Mouse (Mus musculus): ENCODE results near the gene Map3k19. TPM values are rescaled to one million over a fixed set of nuclear protein-coding genes. Genes with fewer than 3 reads are reported as not detected.

Map3k19 gene
- polyA plus RNA-seq, 1 experiment from 2014 or later: 0.66 TPM

DNA sequence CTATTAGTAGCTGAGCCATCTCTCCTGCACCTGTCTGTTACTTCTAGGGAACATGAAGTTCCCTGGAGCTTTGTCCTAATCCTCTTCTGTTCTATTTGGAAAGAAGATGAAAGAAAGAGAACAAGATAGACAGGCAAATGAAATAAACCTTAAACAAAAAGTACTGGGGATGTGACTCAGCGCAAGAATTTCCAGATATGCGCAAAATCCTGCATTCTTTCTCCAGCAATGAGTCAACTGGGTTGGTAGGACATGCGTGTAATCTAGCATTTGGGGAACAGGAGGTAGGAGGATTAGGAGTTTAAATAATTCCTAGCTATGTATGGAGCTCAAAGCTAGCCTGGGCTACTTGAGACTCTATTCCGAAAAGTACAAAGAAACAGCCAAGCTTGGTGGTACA is 5.7 kb upstream of the Map3k19 start:
- no peak for DNase-seq (ENCODE audit: low spot score)
- TF ChIP-seq EP300 (IDR thresholded peaks at IDR 0.05) (no peak), CTCF (IDR thresholded peaks at IDR 0.05) (no peak)
- H3K9ac ChIP-seq (replicated peaks; ENCODE audit: low read depth): no peak overlapping the region
- ATAC-seq: no peak
- H3K36me3 ChIP-seq (ENCODE audit: insufficient read depth, low read length): no peaks in the 10 kb centered on the region
- no peak overlapping the region for H3K4me2 ChIP-seq (replicated peaks; ENCODE audit: low read depth, low read length)
- H3K27ac ChIP-seq (ENCODE audit: low read length): no peak overlapping the region
- no peaks in the 10 kb centered on the region for H3K9me3 ChIP-seq (ENCODE audit: low read length)
- H3K4me3 ChIP-seq (ENCODE audit: low read depth, low read length): no peak overlapping the region
- WGBS: 92% methylated on average over 4 of the region's 4 CpGs
- no peaks in the 10 kb centered on the region for H3K4me1 ChIP-seq (ENCODE audit: insufficient read depth, low read depth, low read length)
- no peaks in the 10 kb centered on the region for H3K27me3 ChIP-seq (replicated peaks; ENCODE audit: insufficient read depth, low read length)

DNA sequence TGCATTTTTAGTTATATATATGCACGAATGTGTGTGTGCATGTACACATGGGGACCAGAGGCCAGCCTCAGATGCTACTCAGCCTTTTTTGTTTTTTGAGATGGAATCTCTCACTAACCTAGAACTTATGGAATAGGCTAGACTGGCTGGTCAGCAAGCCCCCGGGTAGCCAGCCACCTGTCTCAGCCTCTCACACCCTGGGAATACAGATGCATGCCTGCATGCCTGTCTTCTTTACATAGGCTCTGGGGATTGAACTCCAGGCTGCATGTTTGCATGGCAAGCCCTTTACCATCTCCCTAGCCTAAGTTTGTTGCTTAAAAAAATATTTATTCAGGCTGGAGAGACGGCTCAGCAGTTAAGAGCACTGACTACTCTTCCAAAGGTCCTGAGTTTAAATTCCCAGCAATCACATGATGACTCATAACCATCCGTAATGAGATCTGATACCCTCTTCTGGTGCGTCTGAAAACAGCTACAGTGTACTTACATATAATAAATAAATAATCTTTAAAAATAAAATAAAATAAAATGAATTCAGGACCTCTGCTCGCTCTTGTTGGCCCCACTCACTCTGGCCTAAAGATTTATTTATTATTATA is 5.1 kb upstream of the Map3k19 start:
- WGBS: 55% methylated on average over 6 of the region's 6 CpGs
- Histone ChIP-seq H3K4me3 (ENCODE audit: low read depth, low read length) (no peak overlapping the region), H3K27ac (ENCODE audit: low read length) (no peak overlapping the region), H3K4me1 (ENCODE audit: insufficient read depth, low read depth, low read length) (no peaks in the 10 kb centered on the region), H3K36me3 (ENCODE audit: insufficient read depth, low read length) (no peaks in the 10 kb centered on the region), H3K27me3 (replicated peaks; ENCODE audit: insufficient read depth, low read length) (no peaks in the 10 kb centered on the region), H3K9ac (replicated peaks; ENCODE audit: low read depth) (no peak overlapping the region), H3K4me2 (replicated peaks; ENCODE audit: low read depth, low read length) (no peak overlapping the region), H3K9me3 (ENCODE audit: low read length) (no peaks in the 10 kb centered on the region)
- no peak for DNase-seq (ENCODE audit: low spot score)
- ATAC-seq: no peak
- TF ChIP-seq CTCF (IDR thresholded peaks at IDR 0.05): no peak
- no peak for TF ChIP-seq EP300 (IDR thresholded peaks at IDR 0.05)

DNA sequence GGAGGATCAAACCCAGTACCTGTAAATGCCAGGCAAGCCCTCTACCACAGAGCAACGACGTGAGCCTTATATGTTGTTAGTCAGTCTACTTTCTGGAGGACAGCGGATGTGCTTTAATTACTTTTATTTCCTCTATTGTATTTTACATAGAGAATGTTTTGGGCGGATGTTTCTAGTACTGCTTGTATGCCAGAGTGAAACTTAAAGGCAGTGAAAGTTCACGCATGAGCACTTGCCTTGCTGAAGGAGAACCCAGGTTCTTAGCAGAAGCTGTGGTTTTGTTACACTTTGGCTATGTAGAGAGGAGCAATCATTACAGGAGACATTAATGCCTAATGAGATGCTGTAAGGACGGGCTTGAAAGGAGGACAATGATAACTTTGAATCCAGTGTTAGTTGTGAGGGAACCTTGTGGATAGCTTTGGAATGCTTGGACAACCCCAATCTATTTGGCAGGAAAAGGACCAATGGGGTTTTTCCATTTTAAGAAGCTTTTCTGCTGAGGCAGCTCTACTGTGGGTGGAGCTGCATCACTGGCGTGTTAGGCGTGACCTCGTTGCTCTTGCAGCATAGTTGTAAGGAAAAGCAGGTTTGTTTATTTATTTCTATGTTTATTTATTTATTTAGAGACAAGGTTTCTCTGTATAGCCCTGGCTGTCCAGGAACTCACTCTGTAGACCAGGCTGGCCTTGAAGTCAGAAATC is 4.3 kb upstream of the Map3k19 start:
- 80% methylated on average over 9 of the region's 9 CpGs for WGBS
- H3K27ac ChIP-seq (ENCODE audit: low read length): no peak overlapping the region
- H3K4me2 ChIP-seq (replicated peaks; ENCODE audit: low read depth, low read length): no peak overlapping the region
- no peaks in the 10 kb centered on the region for H3K36me3 ChIP-seq (ENCODE audit: insufficient read depth, low read length)
- no peak for DNase-seq (ENCODE audit: low spot score)
- H3K9me3 ChIP-seq (ENCODE audit: low read length): no peaks in the 10 kb centered on the region
- H3K27me3 ChIP-seq (replicated peaks; ENCODE audit: insufficient read depth, low read length): no peaks in the 10 kb centered on the region
- H3K4me3 ChIP-seq (ENCODE audit: low read depth, low read length): no peak overlapping the region
- ATAC-seq: no peak
- no peaks in the 10 kb centered on the region for H3K4me1 ChIP-seq (ENCODE audit: insufficient read depth, low read depth, low read length)
- no peak overlapping the region for H3K9ac ChIP-seq (replicated peaks; ENCODE audit: low read depth)
- TF ChIP-seq CTCF (IDR thresholded peaks at IDR 0.05): no peak
- no peak for TF ChIP-seq EP300 (IDR thresholded peaks at IDR 0.05)

DNA sequence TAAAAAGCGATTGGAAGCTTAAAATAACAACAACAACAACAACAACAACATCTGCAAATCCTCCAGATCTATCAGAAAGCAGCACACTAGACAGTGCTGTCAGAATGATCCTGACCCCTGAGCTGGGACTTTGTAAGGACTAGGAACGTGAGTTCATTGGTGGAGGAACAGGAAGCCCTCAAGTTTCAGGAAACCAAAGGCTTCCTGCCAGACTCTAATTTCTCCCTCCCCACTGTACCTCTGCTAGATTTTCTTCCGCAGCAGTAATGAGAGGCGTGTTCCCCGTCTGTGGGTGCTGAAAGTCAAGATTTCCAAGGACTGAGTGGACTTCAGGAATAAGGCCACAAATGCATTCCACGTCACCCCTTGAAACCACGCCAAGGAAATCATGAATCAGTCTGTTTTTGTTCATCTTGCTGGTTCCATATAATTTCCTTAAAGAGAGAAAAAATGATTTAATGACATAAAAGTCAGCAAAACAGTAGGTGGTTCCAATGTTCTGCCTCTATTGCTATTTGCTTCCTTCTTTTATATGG is 4.7 kb downstream of the Map3k19 start:
- no peak overlapping the region for H3K27ac ChIP-seq (ENCODE audit: low read length)
- H3K4me3 ChIP-seq (ENCODE audit: low read depth, low read length): no peak overlapping the region
- TF ChIP-seq EP300 (IDR thresholded peaks at IDR 0.05): no peak
- TF ChIP-seq CTCF (IDR thresholded peaks at IDR 0.05): no peak
- H3K9ac ChIP-seq (replicated peaks; ENCODE audit: low read depth): no peak overlapping the region
- no peak for DNase-seq (ENCODE audit: low spot score)
- no peaks in the 10 kb centered on the region for H3K36me3 ChIP-seq (ENCODE audit: insufficient read depth, low read length)
- no peak for ATAC-seq
- WGBS: 57% methylated on average over 7 of the region's 7 CpGs
- no peaks in the 10 kb centered on the region for H3K4me1 ChIP-seq (ENCODE audit: insufficient read depth, low read depth, low read length)
- peaks cover 4% of the 10 kb centered on the region; the same call in 1 of the 2 replicates for H3K9me3 ChIP-seq (ENCODE audit: low read length)
- no peaks in the 10 kb centered on the region for H3K27me3 ChIP-seq (replicated peaks; ENCODE audit: insufficient read depth, low read length)
- no peak overlapping the region for H3K4me2 ChIP-seq (replicated peaks; ENCODE audit: low read depth, low read length)

DNA sequence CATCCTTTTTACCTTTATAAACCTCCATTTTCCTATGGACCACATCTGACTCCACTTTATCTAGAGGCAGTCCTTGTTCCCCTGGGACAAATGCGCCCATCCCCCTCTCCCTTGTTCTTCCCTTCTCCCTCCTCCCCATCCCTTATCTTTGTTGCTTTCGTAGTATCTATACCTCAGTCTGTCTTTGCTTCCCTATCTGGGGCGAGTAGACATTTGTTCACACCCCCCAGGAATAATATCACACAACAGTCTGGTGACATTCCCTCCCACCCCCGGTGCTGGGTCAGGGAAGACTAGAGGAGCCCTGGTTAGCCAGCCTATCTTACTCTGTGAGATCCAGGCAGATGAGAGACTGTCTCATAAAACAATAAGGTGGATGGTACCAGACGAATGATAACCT is 9.4 kb downstream of the Map3k19 start:
- no peaks in the 10 kb centered on the region for H3K9me3 ChIP-seq (ENCODE audit: low read length)
- no peaks in the 10 kb centered on the region for H3K27me3 ChIP-seq (replicated peaks; ENCODE audit: insufficient read depth, low read length)
- WGBS: 74% methylated on average over 5 of the region's 5 CpGs
- DNase-seq (ENCODE audit: low spot score): no peak
- no peak for TF ChIP-seq EP300 (IDR thresholded peaks at IDR 0.05)
- no peak for TF ChIP-seq CTCF (IDR thresholded peaks at IDR 0.05)
- H3K4me1 ChIP-seq (ENCODE audit: insufficient read depth, low read depth, low read length): no peaks in the 10 kb centered on the region
- no peak overlapping the region for H3K9ac ChIP-seq (replicated peaks; ENCODE audit: low read depth)
- no peaks in the 10 kb centered on the region for H3K36me3 ChIP-seq (ENCODE audit: insufficient read depth, low read length)
- H3K27ac ChIP-seq (ENCODE audit: low read length): no peak overlapping the region
- H3K4me2 ChIP-seq (replicated peaks; ENCODE audit: low read depth, low read length): no peak overlapping the region
- ATAC-seq: no peak
- H3K4me3 ChIP-seq (ENCODE audit: low read depth, low read length): no peak overlapping the region

DNA sequence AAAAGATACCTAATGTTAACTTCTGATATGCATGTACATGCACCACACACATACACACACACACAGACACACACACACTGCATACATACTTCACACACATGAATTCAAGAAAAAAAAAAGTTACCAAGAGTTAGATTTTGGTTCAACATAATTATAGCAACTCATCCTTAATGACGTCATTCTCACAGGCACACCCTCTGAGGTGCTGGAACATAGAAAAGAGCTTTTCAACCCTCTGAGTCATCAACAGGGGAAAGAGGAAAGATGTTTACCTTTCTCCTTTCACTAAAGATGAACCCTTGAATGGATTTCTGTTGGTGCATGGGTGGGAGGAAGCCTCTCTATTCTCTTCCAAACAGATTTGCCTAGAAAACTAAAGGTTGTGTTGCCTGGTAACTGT is 16.2 kb downstream of the Map3k19 start:
- DNase-seq (ENCODE audit: low spot score) (peak; percentile 28), ATAC-seq (no peak)
- Histone ChIP-seq H3K9ac (replicated peaks; ENCODE audit: low read depth) (no peak overlapping the region), H3K27ac (ENCODE audit: low read length) (no peak overlapping the region), H3K9me3 (ENCODE audit: low read length) (no peaks in the 10 kb centered on the region), H3K27me3 (replicated peaks; ENCODE audit: insufficient read depth, low read length) (no peaks in the 10 kb centered on the region), H3K4me2 (replicated peaks; ENCODE audit: low read depth, low read length) (no peak overlapping the region), H3K4me1 (ENCODE audit: insufficient read depth, low read depth, low read length) (no peaks in the 10 kb centered on the region), H3K4me3 (ENCODE audit: low read depth, low read length) (no peak overlapping the region), H3K36me3 (ENCODE audit: insufficient read depth, low read length) (no peaks in the 10 kb centered on the region)
- 46% methylated on average over 1 of the region's 1 CpGs for WGBS
- TF ChIP-seq EP300 (IDR thresholded peaks at IDR 0.05) (no peak), CTCF (IDR thresholded peaks at IDR 0.05) (no peak)
